Mouse (Mus musculus) lung, adult 2 months (tissue): ENCODE measurements at regions not wholly inside any gene's neighbourhood (a gene's known extent, or its start where the extent isn't known, plus 50 kb on each side); places are given as distances from the start of the nearest gene placed in this dataset.

Experiments
- CTCF ChIP-seq: fragments of 200-500 bp; IDR thresholded peaks from 2 replicates; pipeline ENCODE4 v1.5.1; 2011; ENCODE audit warnings: mild to moderate bottlenecking, low read length, control low read depth; ENCODE audit not compliant: insufficient read depth
- POLR2A ChIP-seq: fragments of 200-500 bp; IDR thresholded peaks from 2 replicates; pipeline ENCODE4 v1.6.1; 2011; ENCODE audit warnings: low read depth, mild to moderate bottlenecking, control low read depth, low read length, borderline replicate concordance; ENCODE audit errors: extremely low read depth

GRCm38 (mm10) chr14:37505314-37505713, 370.2 kb upstream of the Ghitm start:
- TF ChIP-seq CTCF (no peak), POLR2A (no peak)
